Mouse (Mus musculus) limb, embryonic 14.5 days (tissue): ENCODE results near the gene Slc15a3. TPM values are rescaled to one million over a fixed set of nuclear protein-coding genes. Genes with fewer than 3 reads are reported as not detected.

Experiments
- ATAC-seq: fragments of 200-750 bp; cut with Nextera tagmentation; 2 replicates; pipeline ENCODE4 v1.8.0; 2017; ENCODE audit warnings: low read depth, moderate number of reproducible peaks, moderate TSS enrichment; ENCODE audit not compliant: low FRiP score
- DNase-seq: peaks from one replicate; pipeline ENCODE4 v3.0.0-alpha.2; 2015; ENCODE audit warnings: low spot score
- H3K27ac ChIP-seq: fragments of 300-500 bp; sonication (generic); replicated peaks from 2 replicates; pipeline ENCODE4 v1.5.1; 2014; ENCODE audit warnings: low read depth, mild to moderate bottlenecking, low read length, moderate library complexity, mixed read lengths
- H3K27me3 ChIP-seq: fragments of 300-500 bp; sonication (generic); 2 replicates; pipeline ENCODE4 v1.6.1; 2014; ENCODE audit warnings: low read length, mixed read lengths; ENCODE audit not compliant: control insufficient read depth, insufficient read depth
- H3K36me3 ChIP-seq: fragments of 300-500 bp; sonication (generic); 2 replicates; pipeline ENCODE4 v1.6.1; 2014; ENCODE audit warnings: mild to moderate bottlenecking, low read length, moderate library complexity, mixed read lengths; ENCODE audit not compliant: control insufficient read depth, insufficient read depth
- H3K4me1 ChIP-seq: fragments of 300-500 bp; sonication (generic); 2 replicates; pipeline ENCODE4 v1.6.1; 2014; ENCODE audit warnings: antibody characterized with exemption, low read length, mixed read lengths; ENCODE audit not compliant: control insufficient read depth, insufficient read depth
- H3K4me2 ChIP-seq: fragments of 300-500 bp; sonication (generic); replicated peaks from 2 replicates; pipeline ENCODE4 v1.6.1; 2014; ENCODE audit warnings: low read depth, mild to moderate bottlenecking, low read length, moderate library complexity; ENCODE audit not compliant: severe bottlenecking
- H3K4me3 ChIP-seq: fragments of 300-500 bp; sonication (generic); replicated peaks from 2 replicates; pipeline ENCODE4 v1.5.1; 2014; ENCODE audit warnings: low read length
- H3K9ac ChIP-seq: fragments of 300-500 bp; sonication (generic); 2 replicates; pipeline ENCODE4 v1.6.1; 2014; ENCODE audit warnings: mild to moderate bottlenecking, low read depth, low read length, moderate library complexity; ENCODE audit not compliant: severe bottlenecking
- H3K9me3 ChIP-seq: fragments of 300-500 bp; sonication (generic); 2 replicates; pipeline ENCODE4 v1.6.1; 2016; ENCODE audit warnings: low read length; ENCODE audit not compliant: control insufficient read depth
- POLR2A ChIP-seq: fragments of 200-500 bp; IDR thresholded peaks from 2 replicates; pipeline ENCODE4 v1.8.0; 2012; ENCODE audit warnings: inconsistent platforms, mild to moderate bottlenecking, moderate library complexity, borderline replicate concordance; ENCODE audit not compliant: insufficient read depth, insufficient read length; ENCODE audit errors: extremely low read depth
- WGBS: fragments of 180-500 bp; shearing (Covaris S2); extraction: QIAGEN DNeasy Blood & Tissue Kit; methylation state at CpG from one replicate; pipeline ENCODE4 v1.1.7; 2014; 5-methylcytosine and 5-hydroxymethylcytosine counted together
- polyA plus RNA-seq, 2 experiments: library from polyadenylated mRNA; depleted of rRNA in 1 of 2; stranded (reverse) in 1 of 2; unstranded in 1 of 2; fragments of >200 nt; fragmentation: Nextera tagmentation in 1 of 2; extraction: Ambion mirVana in 1 of 2; gene quantifications; 2 replicates each; pipeline versions ENCODE4 v1.2.1 to v1.2.3; 2012 to 2014

Slc15a3 gene
- polyA plus RNA-seq, 2 experiments, result 1.7 to 2.1 TPM

DNA sequence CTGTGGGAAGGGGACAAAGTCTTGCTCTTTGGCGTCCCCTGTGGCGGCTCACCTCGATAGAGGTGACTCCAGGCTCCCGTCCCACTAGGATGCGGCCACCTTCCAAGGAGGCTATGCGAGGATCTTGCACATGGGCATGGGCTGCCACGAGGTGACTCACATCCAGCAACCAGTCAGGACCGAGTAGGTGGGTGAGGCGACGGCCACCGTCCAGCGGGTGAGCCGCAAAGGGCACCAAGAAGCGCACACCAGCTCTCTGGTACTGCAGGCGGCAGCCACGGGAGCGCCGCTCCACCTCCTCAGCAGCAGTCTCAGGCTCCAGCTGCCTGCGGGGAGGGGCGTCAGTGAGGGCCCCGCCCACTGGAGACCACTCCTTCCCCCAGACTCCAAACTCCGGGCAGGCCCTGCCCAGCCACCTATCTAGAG, 20.6 kb downstream of the Slc15a3 start:
- H3K4me3 ChIP-seq, result no peak overlapping the region
- no peak overlapping the region for H3K9ac ChIP-seq
- no peak for TF ChIP-seq POLR2A
- H3K36me3 ChIP-seq, result peaks cover 92% of the 10 kb centered on the region
- ATAC-seq, result no peak
- 47% methylated on average over 17 of the region's 22 CpGs for WGBS
- H3K27ac ChIP-seq, result no peak overlapping the region
- DNase-seq, result no peak
- H3K4me2 ChIP-seq, result no peak overlapping the region
- no peaks in the 10 kb centered on the region for H3K4me1 ChIP-seq
- no peaks in the 10 kb centered on the region for H3K9me3 ChIP-seq
- H3K27me3 ChIP-seq, result no peaks in the 10 kb centered on the region

DNA sequence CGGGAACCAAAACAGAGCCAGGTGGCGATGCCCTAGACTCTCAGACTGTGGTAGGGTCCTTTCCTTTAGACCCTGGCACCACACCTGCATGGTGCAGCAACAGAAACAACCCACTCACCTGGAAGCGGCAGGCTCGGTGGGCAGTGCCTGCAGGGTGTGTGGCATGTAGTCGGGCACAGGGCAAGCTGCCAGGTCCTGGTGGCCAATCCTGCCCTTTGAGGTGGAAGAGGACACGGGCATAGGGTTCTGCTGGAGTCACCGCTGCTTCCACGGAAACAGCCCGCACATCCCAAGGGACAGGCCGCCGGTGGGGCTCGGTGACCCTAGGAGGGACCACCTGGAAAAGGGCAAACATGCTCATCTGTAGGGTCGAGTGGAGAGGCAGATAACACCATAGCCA, 26.8 kb downstream of the Slc15a3 start:
- H3K9ac ChIP-seq, result no peak overlapping the region
- no peaks in the 10 kb centered on the region for H3K27me3 ChIP-seq
- H3K36me3 ChIP-seq, result peaks cover 60% of the 10 kb centered on the region
- DNase-seq (no peak), ATAC-seq (no peak)
- peaks cover 24% of the 10 kb centered on the region for H3K4me1 ChIP-seq
- WGBS, result 93% methylated on average over 13 of the region's 13 CpGs
- H3K27ac ChIP-seq, result no peak overlapping the region
- no peak overlapping the region for H3K4me2 ChIP-seq
- H3K4me3 ChIP-seq, result no peak overlapping the region
- no peaks in the 10 kb centered on the region for H3K9me3 ChIP-seq
- TF ChIP-seq POLR2A, result no peak

DNA sequence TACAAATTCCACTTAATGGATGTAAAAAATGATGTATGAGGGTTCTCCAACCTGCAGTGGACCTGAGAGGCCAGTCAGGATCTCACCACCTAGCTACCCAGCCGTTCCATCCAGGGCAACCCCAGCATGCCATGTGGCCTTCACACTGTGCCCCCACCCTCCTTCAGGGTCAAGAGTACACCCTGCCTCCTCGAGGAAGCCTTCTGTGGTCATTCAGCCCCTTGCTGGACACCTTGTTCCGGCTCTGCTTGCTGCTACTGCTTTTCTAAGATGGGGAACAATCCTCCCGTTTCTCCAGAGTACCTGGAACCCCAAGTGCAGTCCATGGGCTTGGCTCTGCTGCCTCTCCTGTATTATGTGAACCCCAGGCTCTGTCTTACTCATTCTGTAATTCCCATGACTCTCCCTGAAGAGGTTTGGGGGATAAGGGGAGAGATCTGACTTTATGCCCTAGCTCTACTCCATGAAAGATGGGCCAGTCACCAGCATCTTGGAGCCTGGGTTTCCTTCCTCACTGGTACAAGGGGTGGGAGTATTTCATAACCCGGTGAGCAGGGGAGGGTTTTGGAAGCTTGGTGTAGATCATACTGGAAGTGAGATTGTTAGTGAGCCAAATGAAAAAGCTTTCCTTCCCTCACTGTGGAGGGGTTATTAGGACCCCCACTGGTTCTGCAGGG, 28.6 kb downstream of the Slc15a3 start:
- no peak for TF ChIP-seq POLR2A
- no peaks in the 10 kb centered on the region for H3K9me3 ChIP-seq
- WGBS, result 25% methylated on average over 5 of the region's 5 CpGs
- ATAC-seq, result no peak
- H3K9ac ChIP-seq, result peak overlapping the region; percentile 94
- H3K27me3 ChIP-seq, result no peaks in the 10 kb centered on the region
- peaks cover 24% of the 10 kb centered on the region for H3K4me1 ChIP-seq
- H3K27ac ChIP-seq, result no peak overlapping the region
- H3K36me3 ChIP-seq, result peaks cover 60% of the 10 kb centered on the region
- peak overlapping the region; percentile 84 for H3K4me2 ChIP-seq
- no peak for DNase-seq
- peak overlapping the region; percentile 89 for H3K4me3 ChIP-seq

DNA sequence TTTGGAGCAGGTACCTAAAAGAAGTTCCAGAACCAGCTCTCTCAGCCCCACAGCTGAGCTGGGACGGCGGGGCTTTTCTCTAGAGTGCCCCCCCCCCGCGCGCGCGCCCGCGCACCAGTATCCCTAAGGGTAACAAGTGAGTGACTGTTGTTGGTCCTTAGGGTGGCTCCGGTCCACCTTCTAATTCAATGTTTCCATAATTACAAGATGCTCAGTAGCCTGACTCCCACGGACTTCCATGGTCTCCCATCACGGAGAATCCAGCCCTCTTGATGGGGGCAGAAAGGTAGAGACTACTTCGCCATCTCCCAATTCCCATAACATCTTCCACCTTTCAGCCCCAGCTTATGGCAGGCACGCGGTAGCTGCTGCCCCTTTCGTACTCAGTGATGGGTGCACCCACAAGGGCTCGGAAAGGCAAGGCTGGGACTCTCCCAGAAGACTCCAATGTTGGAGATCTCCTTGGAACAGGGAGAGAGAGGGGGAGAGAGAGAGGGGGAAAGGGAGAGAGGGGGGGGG, 29.2 kb downstream of the Slc15a3 start:
- Histone ChIP-seq H3K4me1 (peaks cover 24% of the 10 kb centered on the region), H3K4me2 (peak overlapping the region; percentile 84), H3K9me3 (no peaks in the 10 kb centered on the region), H3K4me3 (peak overlapping the region; percentile 89), H3K27me3 (no peaks in the 10 kb centered on the region), H3K36me3 (peaks cover 60% of the 10 kb centered on the region), H3K27ac (peak overlapping the region; percentile 85), H3K9ac (peak overlapping the region; percentile 94)
- DNase-seq (no peak), ATAC-seq (peak; percentile 3; the same call in 1 of the 2 replicates)
- under 1% methylated on average over 17 of the region's 17 CpGs for WGBS
- no peak for TF ChIP-seq POLR2A

DNA sequence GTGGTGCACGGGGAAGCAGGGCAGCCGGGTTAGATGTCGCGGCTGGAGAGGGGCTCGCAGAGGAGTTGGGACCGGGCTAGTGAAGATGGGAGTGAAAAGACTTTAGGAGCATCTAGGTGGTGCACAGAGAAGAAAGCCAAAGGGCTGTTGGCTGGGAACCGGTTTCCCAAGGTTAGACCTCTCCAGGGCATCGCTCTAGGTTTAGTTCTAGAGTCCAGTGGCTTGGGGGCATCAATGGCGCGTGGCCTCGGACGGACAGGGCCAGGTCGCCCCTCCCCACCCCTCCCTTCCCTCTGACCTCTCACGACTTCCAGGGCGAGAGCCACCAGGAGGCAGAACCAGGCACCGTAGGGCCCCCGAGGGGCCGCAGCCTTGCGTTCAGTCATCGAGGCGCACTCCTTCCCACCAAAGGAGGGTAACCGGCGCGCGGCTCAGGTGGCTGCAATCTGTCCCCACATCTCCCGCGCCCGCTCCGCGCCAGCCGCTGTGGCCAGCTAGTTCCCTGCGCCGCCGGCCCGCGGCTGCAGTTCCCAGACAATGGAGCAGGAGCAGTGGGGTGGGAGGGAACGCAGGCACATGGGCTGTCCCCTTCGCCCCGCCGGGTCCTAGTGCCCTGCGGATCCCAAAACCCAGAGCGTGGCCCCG, 29.8 kb downstream of the Slc15a3 start:
- peak overlapping the region; percentile 84 for H3K4me2 ChIP-seq
- peaks cover 60% of the 10 kb centered on the region for H3K36me3 ChIP-seq
- no peaks in the 10 kb centered on the region for H3K9me3 ChIP-seq
- DNase-seq (peak; percentile 78), ATAC-seq (peak; percentile 91)
- peak overlapping the region; percentile 89 for H3K4me3 ChIP-seq
- peak; percentile 96; the same call in 1 of the 2 replicates for TF ChIP-seq POLR2A
- H3K27ac ChIP-seq, result peak overlapping the region; percentile 85
- peaks cover 24% of the 10 kb centered on the region for H3K4me1 ChIP-seq
- H3K27me3 ChIP-seq, result no peaks in the 10 kb centered on the region
- WGBS, result 2% methylated on average over 40 of the region's 43 CpGs
- H3K9ac ChIP-seq, result peak overlapping the region; percentile 94
